Mouse (Mus musculus): ENCODE data around the gene Grk2. TPM values are rescaled to one million over a fixed set of nuclear protein-coding genes. Genes with fewer than 3 reads are reported as not detected.
A peak's percentile ranks its signal among the peaks of the same experiment; 100 is the strongest.
"Not testable (repeated sequence)": the region's sequence is repeated elsewhere in the genome, so short reads cannot be mapped to it uniquely, and the experiment has no call there.

The Grk2 gene
- total RNA-seq, 2 experiments from 2014 or later, result 223 to 239 TPM

DNA sequence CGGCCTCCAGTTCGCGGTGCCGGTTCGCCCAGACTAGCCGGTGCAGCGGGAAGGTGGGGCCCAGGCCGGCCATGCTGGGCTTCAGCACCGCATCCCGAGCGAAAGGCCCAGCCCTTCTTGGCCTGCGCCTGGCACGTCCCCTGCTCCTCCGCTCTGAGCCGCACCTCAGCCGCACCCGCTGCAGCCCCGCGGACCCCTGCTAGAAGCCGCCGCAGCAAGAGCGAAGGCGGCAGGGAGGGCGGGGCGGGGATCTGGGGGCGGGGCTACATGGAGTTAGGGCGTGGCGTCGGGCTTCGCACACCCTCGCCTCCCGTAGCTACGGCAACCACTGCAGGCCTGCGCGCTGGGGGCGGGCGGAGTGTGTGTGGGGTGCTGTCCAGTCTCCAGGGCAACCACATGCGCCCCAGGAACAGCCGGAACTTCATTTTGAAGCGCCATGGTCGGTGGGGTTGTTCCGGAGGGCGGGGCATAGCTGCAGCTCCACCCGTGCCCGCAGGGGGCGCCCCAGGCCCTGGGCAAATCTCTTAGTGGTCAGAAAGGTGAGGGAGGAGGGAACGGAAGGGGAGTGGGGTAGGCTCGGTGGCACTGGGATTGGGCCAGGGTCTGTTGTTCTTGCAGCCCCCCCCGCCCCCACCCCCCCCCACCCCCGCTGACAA, 23.0 kb downstream of the Grk2 start, which contains the start of gene Ankrd13d:
TSS of gene Ankrd13d (minus strand) at position 240 of the 656 bp plus-strand sequence.
- intact Hi-C loops (cut with DNase I), result loop anchor here (2.0 kb wide), 1 partner anchor 22 kb away; no protein-coding TSS in a partner anchor
- DNase-seq (ENCODE audit: low spot score in 2 of 2), result peak; percentile 91 to 92

DNA sequence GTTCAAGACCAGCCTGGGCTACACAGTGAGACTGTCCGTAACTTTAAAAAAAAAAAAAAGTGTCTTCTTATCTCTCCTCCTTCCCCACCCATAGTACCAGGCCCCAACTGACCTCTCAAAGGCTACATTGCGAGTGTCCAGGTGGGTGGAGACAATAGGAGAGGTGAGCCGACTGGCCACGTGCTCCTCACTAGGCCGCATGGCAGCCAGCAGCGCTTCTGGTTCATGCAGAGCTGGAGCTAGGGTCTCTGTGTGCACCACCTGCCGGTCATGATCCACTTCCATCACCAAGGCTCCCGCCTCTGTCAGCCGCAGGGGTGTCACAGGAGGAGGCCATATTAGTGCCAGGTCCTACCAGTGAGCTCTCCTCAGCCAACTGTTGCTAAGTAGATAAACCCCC, 25.6 kb downstream of the Grk2 start:
- intact Hi-C loops (cut with DNase I), result no loop called here
- no peak for DNase-seq (ENCODE audit: low spot score in 2 of 2)

DNA sequence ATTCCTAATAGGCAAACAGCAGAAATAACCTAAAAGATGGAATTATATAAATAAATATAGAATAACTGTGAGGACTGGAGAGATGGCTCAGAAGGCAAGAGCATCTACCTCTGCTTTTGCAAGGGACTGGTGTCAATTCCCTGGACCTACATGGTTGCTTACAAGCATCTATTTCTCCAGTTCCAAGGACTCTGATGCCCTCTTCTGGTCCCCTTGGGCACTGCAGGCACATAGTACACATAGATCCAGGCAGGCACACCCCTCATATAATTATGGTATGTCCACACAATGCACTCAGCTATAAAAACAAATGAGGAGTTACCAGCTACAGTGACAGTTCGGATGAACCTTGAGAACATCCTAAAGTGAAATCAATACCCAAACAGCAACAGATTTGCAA, 26.5 kb downstream of the Grk2 start:
- intact Hi-C loops (cut with DNase I), result no loop called here
- no peak for DNase-seq (ENCODE audit: low spot score in 2 of 2)

DNA sequence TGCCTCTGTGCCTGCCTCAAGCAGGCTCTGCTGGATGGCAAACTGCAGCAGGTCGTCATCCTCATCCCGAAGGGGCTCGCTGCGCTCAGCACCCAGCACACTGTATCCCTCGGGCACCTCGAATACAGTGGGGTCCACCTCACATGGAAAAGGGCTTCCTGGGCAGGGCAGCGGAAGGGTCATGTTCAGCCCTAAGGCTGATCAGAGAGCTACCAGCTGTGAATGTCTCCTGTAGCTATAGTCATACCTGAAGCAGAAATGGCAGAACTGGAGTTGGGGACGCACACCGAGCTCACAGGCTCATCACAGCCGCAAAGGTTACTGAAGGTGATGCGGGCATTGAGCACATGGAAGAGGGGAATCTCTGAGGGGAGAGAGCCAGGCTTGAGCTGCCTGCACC, 35.0 kb downstream of the Grk2 start:
- DNase-seq (ENCODE audit: low spot score in 2 of 2), result no peak
- intact Hi-C loops (cut with DNase I), result no loop called here

DNA sequence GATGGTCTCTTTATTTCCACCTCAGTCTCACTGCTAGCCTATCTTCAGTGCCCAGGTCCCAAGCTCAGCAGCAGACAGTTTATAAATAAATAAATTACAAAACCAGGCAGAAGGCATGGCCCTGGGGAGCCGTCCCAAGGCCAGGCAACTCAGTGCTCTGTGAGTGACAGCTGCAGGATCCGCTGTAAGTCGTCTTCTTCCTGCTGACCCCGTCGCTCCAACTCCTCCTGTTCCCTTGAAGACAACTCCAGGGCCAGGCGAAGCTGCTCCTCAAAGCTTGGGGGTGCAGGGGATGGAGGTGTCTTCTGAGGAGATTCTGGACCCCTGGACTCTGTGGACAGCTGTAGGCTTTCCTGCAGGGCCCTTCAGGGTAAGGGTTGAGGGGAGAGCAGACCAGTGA, 35.8 kb downstream of the Grk2 start:
- intact Hi-C loops (cut with DNase I), result no loop called here
- peak in 1 of 2 experiments; percentile 3 for DNase-seq (ENCODE audit: low spot score in 2 of 2)

DNA sequence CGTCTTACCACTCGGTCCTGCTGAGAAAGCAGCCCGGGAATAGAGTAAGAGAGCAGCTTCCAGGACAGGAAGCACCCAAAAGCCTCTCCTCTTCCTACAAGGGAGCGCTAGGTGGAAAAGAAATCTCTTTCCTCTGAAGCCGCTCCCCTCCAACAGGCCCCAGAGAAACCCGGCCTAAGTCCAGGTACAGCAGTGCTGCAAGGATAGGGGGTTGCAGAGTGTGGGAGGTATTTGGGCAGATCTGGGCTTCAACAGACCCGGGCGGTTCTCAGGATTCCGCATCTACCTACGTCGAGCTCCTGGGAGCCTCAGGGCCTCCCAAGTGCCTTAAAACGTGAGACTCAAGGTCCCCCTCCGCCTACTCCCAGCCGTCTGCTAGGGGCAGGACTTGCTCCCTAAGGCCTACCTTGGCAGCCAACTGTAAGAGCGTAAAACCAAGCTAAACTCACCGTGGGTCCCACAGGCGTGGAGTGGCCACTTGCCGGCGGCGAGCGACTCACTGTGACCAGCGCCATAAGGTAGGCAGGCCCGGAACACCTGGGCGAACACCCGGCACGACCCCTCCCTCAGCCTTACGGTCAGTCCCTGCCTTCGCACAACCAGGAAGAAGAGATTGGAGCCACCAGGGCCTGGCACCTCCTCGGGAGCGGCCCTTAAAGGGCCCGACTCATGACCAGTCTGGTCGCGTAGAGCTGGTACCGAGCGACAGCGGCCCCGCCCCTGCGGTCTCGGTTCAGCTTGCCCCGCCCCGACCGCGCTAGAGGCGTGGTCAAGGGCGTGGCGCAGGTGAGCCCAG, 37.3 kb downstream of the Grk2 start, which contains the start of gene Ssh3:
TSS of gene Ssh3 (minus strand) at position 615 of the 796 bp plus-strand sequence.
- intact Hi-C loops (cut with DNase I), result no loop called here
- DNase-seq (ENCODE audit: low spot score in 2 of 2), result peak; percentile 65 to 80

DNA sequence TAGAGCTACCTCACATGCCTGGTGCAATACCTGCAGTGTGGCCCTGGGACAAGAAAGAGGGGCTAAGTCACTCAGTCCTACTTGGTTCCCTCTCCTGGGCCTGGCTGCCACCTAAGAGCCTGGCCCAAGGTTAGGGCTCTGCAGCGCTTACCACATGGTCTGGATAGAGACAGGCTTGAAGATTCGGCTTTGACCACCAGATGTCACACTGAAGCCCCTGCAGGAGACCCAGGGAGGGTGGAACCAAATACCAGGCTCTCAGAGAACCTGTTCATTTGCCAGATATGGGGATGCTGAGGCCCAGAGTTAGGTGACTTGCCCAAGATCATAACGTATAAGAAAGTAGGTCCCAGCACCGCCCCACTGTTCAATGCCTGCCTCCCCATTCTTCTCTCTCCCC, 40.1 kb downstream of the Grk2 start:
- intact Hi-C loops (cut with DNase I), result no loop called here
- no peak for DNase-seq (ENCODE audit: low spot score in 2 of 2)

DNA sequence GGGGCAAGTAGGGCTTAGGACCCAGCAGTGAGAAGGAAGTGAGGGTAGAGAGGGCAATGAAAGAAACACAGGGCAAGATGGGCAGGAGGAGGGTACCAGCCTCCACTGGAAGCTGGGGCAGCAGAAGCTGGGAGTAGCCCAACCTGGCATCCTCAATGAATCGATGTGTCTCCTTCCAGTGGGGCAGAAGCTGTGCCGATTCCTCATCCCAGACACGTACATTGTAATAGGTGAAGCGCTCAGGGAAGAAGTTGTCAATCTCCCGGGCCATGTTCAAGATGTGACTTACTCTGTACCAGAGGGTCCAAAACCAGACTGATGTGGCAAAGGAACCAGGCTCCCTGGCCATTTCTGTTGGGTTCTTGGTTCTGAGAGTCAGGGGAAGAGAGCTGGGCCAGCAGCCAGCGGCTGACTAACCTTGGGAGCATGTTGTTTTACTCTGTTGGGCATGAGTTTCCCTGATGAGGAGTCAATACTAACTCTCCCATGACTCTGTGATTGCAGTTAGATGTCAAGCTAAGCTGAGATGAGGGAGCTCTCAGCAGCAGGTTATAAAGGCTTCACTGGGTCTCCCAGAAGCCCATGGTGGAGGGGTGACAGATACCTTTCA, 41.7 kb downstream of the Grk2 start:
- intact Hi-C loops (cut with DNase I), result no loop called here
- peak in 1 of 2 experiments; percentile 4 for DNase-seq (ENCODE audit: low spot score in 2 of 2)

DNA sequence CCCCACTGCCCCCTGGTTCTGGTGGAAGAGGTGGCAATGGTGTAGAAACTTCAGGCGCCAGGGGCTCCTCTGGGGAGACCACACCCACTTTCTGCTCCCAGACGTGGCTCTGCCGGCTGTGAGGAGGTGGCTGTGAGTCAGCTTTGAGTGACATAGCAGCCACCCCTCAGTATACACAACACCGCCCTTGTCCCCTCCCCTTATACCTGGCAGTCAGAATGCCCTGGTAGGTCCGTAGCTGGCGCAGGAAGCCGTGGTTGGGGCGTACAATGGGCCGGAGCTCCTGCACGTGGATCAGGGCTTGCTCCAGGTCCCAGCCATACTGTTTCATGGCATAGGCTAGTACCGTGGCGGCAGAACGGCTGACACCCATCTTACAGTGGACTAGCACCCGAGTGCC, 42.3 kb downstream of the Grk2 start:
- DNase-seq (ENCODE audit: low spot score in 2 of 2), result no peak

DNA sequence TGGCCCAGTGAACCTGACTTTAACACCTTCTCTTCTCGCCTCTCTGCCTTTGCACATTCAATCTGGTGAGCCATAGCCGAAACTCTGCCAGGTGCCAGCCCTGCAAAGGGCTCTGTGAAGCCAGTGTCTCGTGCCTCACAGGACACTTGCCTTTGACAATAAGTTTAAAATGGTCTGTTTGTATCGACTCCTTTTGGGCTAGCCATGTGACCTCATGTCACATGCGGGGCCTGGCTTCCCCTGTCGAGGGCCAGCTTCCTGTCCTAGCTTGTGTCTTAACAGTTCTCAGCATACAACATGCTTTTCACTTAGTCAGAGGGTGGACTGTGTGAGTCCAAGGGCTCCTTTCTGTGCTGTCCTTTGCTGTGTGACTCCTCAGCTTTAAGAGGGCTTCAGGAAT, 43.3 kb downstream of the Grk2 start:
- no peak for DNase-seq (ENCODE audit: low spot score in 2 of 2)
- intact Hi-C loops (cut with DNase I), result no loop called here

More for the DNA sequence above, 42.3 kb downstream of the Grk2 start:
- intact Hi-C loops (cut with DNase I), result no loop called here

DNA sequence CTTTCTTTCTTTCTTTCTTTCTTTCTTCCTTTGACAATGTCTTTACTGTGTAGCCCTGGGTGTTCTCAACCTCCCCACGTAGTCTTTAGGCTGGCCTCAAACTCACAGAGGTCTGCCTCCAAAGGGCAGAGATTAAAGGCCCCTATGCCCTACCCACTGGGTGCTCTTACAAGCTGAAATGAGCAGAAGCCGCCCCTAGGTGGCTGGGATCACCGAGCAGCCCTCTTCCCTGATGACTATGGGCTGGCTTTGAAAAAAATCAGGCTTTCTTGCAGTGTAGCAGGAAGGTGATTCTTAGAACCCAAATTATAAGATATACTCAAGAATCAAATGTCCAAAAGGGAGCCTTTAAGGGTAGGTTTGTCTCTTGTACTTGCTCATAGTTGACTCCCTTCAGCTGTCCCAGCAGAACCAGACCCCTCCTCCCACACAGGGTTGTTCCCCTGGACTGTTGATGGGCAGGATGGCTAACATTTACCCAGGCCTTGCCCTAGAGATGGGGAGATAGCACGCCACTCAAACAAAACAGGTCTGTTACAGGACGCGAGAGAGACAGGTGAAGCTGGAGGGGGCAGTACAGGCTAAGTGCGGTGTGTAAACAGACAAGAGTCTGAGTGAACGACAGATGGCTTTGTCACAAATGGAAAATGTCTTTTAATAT, 44.9 kb downstream of the Grk2 start:
- intact Hi-C loops (cut with DNase I), result no loop called here
- DNase-seq (ENCODE audit: low spot score in 2 of 2), result no peak

DNA sequence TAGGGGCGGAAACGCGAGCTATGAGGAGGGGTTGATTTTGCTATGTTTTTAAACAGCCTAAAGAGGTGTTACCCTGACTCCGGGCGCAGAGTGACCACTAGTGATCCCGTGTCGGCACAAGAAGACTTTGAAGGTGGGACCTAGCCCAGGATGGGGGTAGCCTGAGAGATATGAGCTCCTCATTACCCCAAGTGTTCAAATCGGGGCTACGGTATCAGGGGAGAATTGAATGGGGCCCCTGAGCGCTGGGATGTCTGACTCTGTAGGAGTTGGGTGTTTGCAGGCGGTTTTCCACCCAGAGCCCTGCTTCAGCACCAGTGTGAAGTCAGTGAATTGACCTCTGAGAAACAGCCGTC, 48.1 kb downstream of the Grk2 start:
- no peak for DNase-seq (ENCODE audit: low spot score in 2 of 2)
- intact Hi-C loops (cut with DNase I), result loop anchor here (1.0 to 10.0 kb wide), 2 partner anchors 48 to 187 kb away; partner anchors contain the start of gene Grk2

DNA sequence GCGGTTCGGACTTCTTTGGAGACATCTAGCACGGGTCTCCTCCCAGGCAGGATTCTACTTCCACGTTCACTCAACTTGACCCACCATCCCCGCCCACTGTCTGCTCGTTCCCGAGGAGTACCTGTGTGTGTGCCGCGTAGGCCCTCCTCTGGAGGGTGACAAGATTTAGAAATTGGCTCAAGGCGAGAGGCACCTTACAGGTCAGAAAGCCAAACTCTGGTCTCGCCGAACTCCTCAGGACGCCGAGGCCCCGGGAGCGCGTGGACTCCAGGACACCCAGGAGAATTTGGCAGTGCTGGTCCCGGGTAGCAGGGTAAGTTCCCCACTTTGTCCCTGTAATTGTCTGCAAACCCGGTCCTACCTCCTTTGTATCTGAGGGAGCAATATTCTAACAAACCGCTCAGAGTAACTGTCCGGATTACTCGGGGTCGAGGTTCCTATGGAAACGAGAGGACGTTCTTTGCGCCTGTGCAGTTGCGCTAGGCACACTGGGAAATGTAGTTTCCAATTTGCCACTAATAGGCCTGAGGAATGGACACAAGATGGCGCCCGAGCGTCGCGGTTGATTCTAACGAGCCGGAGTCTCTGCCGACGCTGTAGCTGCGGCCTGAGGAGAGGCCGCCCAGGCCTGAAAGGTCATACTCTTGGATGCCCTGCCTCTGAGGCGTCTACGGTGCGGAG, 48.7 kb downstream of the Grk2 start:
- DNase-seq (ENCODE audit: low spot score in 2 of 2), result peak; percentile 88 to 91
- intact Hi-C loops (cut with DNase I), result loop anchor here (1.0 to 10.0 kb wide), 2 partner anchors 49 to 187 kb away; partner anchors contain the start of gene Grk2

DNA sequence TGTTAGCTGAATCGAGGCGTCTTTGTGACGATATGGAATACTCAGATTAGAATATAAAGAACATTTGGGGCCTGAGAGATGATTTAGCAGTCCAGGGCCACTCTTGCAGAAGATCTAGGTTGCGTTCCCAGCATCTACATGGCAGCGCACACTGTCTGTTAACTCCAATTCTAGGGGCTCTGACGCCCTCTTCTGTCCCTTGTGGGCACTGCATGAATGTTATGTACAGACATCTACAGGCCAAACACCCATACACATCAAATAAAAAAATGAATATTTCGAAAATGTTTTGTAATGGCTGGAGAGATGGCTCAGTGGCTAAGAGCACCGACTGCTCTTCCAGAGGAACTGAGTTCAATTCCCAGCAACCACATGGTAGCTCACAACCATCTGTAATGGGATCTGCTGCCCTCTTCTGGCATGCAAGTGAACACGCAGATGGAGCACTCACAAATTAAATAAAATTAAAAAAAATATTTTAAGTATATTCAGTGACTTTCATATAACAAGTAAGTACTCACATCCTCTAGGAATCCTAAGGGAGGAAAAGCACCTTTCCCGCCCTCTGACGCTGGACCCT, 50.3 kb downstream of the Grk2 start:
- intact Hi-C loops (cut with DNase I), result loop anchor here (10.0 kb wide), 1 partner anchor 189 kb away; no protein-coding TSS in a partner anchor
- no peak for DNase-seq (ENCODE audit: low spot score in 2 of 2)

DNA sequence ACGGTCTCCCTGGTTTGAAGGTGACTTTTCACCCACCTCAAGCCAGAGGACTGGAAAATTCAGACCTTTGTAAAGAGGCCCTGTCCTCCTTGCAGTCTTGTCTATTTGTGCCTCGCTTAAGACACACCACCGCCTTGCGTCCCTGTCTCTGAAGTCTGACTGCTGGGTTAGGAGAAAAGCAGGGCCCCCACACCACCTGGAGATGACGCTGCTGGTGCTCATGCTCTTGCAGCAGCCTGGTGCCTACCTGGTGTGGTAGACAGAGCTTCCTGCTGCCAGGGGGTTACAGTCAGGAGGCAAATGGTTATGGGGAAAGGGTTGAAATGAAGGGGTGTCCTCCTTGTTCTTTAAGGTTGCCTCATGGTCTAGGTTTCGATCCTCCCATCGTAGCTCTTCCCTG, 51.8 kb downstream of the Grk2 start:
- intact Hi-C loops (cut with DNase I), result loop anchor here (10.0 kb wide), 1 partner anchor 191 kb away; no protein-coding TSS in a partner anchor
- DNase-seq (ENCODE audit: low spot score in 2 of 2), result no peak

DNA sequence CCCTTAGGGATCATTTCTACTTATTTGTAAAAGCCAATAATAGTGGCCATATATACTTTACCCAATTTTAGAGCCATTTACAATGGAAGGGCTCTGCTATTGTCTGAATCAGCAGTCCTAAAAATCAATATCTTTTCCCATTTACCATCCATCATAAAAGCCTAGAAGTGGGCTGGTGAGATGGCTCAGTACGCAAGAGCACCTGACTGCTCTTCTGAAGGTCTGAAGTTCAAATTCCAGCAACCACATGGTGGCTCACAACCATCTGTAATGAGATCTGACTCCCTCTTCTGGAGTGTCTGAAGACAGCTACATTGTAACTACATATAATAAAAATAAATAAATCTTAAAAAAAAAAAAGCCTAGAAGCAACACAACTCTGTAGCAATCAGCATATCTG, 57.3 kb downstream of the Grk2 start:
- intact Hi-C loops (cut with DNase I); DNase-seq (ENCODE audit: low spot score in 2 of 2): not testable (repeated sequence)

DNA sequence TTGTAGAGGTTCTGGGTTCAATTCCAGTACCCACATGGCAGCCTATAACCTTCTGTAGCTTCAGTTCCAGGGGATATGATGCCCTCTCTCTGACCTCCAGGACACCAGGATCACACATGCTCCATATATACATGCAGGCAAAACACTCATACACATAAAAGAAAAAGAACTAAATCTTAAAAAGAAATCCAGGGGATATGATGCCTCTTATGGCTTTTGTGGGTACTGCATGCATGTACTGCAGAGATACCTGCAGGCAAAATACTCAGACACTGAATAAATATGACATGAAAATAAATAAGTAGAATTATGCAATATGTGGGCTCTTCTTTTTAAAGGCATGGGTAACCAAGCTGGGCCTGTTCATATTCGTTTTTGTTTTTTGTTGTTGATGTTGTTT, 59.0 kb downstream of the Grk2 start:
- intact Hi-C loops (cut with DNase I), result no loop called here
- no peak for DNase-seq (ENCODE audit: low spot score in 2 of 2)

DNA sequence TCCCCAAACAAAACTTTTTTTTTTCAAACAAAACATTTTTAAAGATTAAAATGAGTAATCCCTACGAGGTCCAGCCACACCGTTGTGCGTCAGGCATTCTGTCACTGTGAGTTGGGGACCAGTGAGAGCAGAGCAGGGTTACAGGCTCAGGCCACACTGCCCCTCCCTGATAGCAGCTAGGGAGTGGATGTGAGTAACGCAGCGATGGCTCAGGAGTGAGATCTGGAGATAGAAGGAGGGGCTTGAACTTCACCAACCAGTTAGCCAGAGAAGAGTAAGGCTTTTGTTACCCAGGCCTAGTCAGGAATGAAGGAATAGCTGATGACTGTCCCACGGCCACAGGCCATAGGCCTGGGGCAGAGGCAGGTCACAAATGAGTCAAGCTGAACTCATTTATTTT, 61.2 kb downstream of the Grk2 start:
- intact Hi-C loops (cut with DNase I), result no loop called here
- no peak for DNase-seq (ENCODE audit: low spot score in 2 of 2)

DNA sequence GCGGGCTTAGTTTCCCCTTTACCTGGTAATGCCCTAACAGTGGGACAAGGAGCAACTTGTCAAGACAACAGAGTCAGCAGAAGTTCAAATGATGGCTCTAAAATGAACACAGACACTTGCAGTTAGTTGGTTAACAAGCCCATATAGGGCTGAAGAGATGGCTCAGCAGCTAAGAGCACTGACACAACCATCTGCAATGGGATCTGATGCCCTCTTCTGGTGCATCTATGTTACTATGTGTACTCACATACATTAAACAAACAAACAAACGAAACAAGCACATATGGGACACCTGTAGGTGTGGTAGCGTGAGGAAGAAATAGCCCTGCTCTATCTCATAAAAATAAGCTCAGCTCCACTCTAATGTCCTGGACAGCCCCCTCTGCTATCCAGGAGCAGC, 63.6 kb downstream of the Grk2 start:
- DNase-seq (ENCODE audit: low spot score in 2 of 2), result no peak
- intact Hi-C loops (cut with DNase I), result no loop called here

All from left cerebral cortex, postnatal 36 days (tissue).